Mouse (Mus musculus) duodenum, adult 2 months (tissue): ENCODE results near the gene Rgp1. TPM values are rescaled to one million over a fixed set of nuclear protein-coding genes. Genes with fewer than 3 reads are reported as not detected.

Experiments
- polyA plus RNA-seq: library from polyadenylated mRNA; depleted of rRNA; stranded (reverse); fragments of >200 nt; gene quantifications from 2 replicates; pipeline ENCODE4 v1.2.3, GENCODE M21; 2012; ENCODE audit warnings: low replicate concordance; rRNA removed

Rgp1 gene
- 27.0 and 43.1 TPM in 2 replicates for polyA plus RNA-seq

DNA sequence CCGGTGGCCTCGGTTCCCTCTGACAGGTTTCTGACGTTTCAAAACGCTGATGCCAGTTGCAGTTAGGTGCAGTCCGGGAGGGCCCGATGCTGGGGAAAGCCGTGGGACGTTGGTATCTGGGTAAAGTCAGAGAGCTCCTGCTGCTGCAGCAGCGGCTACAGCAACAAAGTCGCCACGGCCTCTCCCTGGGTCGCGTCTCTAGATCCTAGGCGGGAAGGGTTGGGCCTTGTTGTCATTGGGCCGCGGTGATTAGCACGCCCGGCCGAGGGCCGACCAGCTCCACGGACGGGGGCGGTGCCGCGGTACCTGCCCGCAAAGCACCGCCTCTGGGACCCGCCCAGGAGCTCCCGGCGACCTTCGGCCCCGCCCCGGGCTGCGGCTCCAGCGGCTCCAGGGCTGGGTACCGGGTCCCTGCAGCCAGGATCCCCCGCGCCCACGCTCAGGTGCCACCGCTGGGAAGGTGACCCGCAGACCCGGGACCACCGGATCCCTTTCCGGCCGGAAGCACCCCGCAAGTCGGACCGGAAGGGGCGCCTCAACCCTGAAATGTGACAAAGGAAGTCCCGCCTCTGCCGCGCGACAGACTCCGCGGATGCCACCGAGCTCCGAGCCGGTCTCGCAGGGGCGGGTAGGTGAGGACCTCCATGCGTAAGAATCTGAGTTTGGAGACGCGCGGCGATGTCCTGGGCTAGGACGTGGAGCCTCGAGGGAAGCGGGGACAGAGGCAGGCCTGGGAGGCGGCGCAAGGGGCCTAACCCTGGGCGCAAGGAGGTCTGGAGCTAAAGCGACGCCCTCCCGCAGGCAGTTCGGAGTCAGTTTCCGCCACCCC, at the start of gene Rgp1, which contains the start of gene Gba2:
Gene Rgp1, plus strand, starts transcription at position 340 of the 829 bp plus-strand sequence.
Gene Gba2, minus strand, starts transcription at position 498 of the 829 bp plus-strand sequence.

DNA sequence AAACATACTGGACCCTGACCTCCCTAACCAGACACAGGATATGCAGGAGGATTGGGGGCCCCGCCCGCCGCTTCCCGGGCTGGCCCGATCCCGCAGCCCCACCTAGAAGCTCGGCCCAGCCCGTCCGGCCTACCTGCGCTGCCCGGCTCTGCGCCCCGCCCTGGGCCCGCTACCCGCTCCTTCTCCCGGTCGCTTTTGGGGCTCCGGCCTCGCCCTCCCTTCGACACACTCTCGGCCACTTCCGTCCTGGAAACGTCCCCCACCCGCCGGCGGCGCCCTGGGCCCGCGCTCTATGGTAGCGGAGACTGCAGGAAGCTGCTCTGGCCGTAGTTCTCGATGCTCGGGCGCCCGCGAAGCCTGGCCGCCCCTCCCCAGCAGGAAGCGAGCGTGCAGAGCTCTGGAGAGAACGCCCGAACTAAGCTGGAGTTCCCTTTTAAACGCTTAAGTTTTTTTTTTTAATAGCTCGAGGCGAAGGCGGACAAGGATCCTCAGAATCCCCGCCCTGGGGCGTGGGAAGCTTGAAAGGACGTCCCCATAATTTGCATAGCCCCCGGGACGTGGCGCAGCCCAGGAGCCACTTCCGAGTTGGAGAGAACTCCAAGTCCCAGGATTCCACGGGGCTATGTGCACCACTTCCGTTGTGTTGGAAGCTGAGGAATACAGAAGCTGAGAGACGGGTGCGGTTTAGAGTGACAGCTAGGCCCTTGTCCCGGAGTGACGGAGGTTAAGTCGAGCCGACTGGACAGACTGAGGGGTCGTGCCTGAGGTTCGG, 16.3 kb upstream of the Rgp1 start, which contains the start of the genes Creb3 and Tln1:
Gene Creb3, plus strand, starts transcription at position 336 of the 772 bp plus-strand sequence.
Gene Tln1, minus strand, starts transcription at position 695 of the 772 bp plus-strand sequence.

DNA sequence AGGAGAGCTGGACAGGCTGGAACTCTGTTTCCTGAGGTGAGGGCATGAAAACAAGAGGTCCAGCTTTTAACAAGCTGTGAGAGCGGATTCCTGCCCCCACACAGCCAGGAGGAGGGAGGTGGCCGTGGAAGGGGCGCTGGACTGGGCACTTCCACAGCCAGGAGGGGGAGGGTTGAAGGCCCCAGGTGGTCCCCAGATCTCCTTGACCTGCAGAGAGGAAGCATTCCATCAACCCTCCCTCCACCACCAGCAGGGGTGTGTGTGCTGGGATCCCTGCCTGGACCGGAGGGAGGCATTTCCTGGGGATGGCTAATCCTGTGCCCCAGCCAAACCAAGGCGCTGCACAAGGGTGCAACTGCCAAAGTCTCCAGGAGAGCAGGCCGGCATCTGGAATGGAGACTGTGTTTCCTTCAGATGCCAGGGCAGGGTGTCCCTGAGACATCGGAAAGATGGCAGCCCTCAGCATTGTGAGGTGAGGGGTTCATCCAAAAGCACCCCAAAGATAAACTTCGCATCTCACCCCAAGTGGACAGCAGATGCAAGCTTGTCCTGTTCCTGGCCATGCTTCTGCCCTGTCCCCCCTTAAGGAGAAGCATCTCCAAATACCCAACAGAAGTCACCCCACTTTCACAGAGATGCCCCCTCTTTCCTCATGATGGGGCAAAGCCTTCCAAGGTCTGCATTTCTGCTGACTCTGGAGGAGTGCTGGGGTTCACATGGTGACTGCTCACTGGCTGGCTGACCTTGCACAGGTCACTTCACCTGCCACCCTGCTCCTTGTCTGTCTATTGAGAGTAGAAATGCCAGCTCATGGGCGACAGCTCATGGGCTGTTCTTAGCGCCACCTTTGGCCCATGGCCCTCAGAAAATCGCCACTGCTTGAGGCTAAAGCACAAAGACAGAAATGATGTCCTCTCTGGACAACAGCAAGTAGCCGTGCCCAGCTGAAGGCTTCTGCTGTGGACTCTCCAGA, 6.2 kb downstream of the Rgp1 start, which contains the start of gene Msmp:
Gene Msmp, minus strand, starts transcription at position 51 of the 973 bp plus-strand sequence.

DNA sequence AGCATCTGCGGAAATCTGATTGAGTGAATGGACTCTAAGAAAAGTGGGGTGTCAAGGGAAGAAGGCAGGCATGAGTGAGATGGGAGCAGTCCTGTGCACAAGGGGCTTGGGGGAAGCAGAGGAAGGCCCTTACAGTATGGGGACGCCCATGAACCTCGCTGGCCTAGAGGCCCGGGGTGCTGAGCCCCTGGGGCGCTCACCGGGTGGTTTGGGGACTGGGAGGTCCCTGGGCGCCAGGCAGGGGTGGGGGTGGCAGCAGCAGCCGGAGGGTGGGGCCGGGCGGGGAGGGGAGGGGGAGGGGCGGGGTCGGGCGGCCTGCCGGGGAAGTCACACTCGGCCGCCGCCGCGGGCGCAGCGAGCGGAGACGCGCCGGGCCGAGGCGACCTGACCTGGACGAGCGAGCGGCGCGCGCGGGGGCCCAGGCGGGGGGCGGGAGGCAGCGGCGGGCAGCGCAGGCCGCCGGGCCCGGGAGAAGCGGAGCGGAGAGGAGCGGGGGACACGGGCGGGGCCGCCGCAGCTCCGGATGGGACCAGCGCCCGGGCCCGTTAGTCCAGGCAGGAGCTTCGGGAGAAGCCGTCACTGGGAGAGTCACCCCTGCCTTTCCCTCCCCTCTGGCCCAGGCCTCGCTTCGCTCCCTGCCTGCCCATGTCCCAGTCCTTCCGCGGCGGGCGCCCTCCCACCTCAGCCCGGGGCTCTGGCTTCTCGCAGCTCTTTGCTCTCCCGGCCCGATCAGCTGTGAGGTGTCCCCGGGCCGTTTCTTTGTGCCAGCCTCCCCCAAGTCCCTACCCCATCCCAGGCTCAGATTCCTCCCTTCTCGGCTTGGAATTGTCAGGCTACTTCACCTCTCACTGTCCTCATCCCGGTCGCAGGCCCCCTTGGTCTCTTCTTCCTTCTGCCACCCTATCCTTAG, 52.8 kb downstream of the Rgp1 start, which contains the start of gene Npr2:
Gene Npr2, plus strand, starts transcription at position 890 of the 910 bp plus-strand sequence.

Other genes with a start within 250 kb of the Rgp1 start
- gene Rusc2, start 196.7 kb upstream of the Rgp1 start, polyA plus RNA-seq: 8.1 and 9.9 TPM in 2 replicates
- 0.15 and 0.32 TPM in 2 replicates for gene Fam166b, start 149.6 kb upstream of the Rgp1 start, polyA plus RNA-seq
- 82.2 and 96.7 TPM in 2 replicates for gene Tesk1, start 136.8 kb upstream of the Rgp1 start, polyA plus RNA-seq
- 2.3 and 3.4 TPM in 2 replicates for gene Cd72, start 124.1 kb upstream of the Rgp1 start, polyA plus RNA-seq
- gene Sit1, start 95.0 kb upstream of the Rgp1 start, polyA plus RNA-seq: 1.0 and 1.3 TPM in 2 replicates
- gene Ccdc107, start 85.8 kb upstream of the Rgp1 start, polyA plus RNA-seq: 470 and 876 TPM in 2 replicates
- gene Arhgef39, start 79.0 kb upstream of the Rgp1 start, polyA plus RNA-seq: 41.0 and 46.8 TPM in 2 replicates
- 55.7 and 182 TPM in 2 replicates for gene Car9, start 71.7 kb upstream of the Rgp1 start, polyA plus RNA-seq
- gene Tpm2, start 55.0 kb upstream of the Rgp1 start, polyA plus RNA-seq: 26.4 and 45.4 TPM in 2 replicates
- gene Creb3, start 16.4 kb upstream of the Rgp1 start, polyA plus RNA-seq: 123 and 169 TPM in 2 replicates
- gene Tln1, start 16.0 kb upstream of the Rgp1 start, polyA plus RNA-seq: 45.3 and 46.9 TPM in 2 replicates
- gene Gba2, start 158 bp downstream of the Rgp1 start, polyA plus RNA-seq: 6.5 and 8.3 TPM in 2 replicates
- gene Msmp, start 5.8 kb downstream of the Rgp1 start, polyA plus RNA-seq: 0.26 TPM in 1 of 2 replicates, not detected in the other
- 4.7 and 10.2 TPM in 2 replicates for gene Npr2, start 53.2 kb downstream of the Rgp1 start, polyA plus RNA-seq
- 0.52 and 0.68 TPM in 2 replicates for gene Spag8, start 74.9 kb downstream of the Rgp1 start, polyA plus RNA-seq
- 62.8 and 89.1 TPM in 2 replicates for gene Hint2, start 77.8 kb downstream of the Rgp1 start, polyA plus RNA-seq
- 4.5 and 6.5 TPM in 2 replicates for gene Tmem8b, start 90.3 kb downstream of the Rgp1 start, polyA plus RNA-seq
- not detected in 2 replicates for gene Fam221b, start 90.4 kb downstream of the Rgp1 start, polyA plus RNA-seq
- not detected in 2 replicates for gene Olfr70, start 122.1 kb downstream of the Rgp1 start, polyA plus RNA-seq
- gene Olfr71, start 131.5 kb downstream of the Rgp1 start, polyA plus RNA-seq: not detected in 2 replicates
- gene Hrct1, start 148.5 kb downstream of the Rgp1 start, polyA plus RNA-seq: 2.7 and 2.8 TPM in 2 replicates
- gene Spaar, start 151.3 kb downstream of the Rgp1 start, polyA plus RNA-seq: 0.65 and 0.94 TPM in 2 replicates
- not detected in 2 replicates for gene Olfr159, start 192.3 kb downstream of the Rgp1 start, polyA plus RNA-seq
- not detected in 2 replicates for gene Olfr156, start 245.2 kb downstream of the Rgp1 start, polyA plus RNA-seq